Mouse (Mus musculus) MN1 (cell line): ENCODE measurements at regions not wholly inside any gene's neighbourhood (a gene's known extent, or its start where the extent isn't known, plus 50 kb on each side); places are given as distances from the start of the nearest gene placed in this dataset.

ENCODE experiments used
- DNase-seq: peaks from one replicate; pipeline ENCODE4 v3.0.0-alpha.2; 2016; ENCODE audit warnings: low spot score

DNA sequence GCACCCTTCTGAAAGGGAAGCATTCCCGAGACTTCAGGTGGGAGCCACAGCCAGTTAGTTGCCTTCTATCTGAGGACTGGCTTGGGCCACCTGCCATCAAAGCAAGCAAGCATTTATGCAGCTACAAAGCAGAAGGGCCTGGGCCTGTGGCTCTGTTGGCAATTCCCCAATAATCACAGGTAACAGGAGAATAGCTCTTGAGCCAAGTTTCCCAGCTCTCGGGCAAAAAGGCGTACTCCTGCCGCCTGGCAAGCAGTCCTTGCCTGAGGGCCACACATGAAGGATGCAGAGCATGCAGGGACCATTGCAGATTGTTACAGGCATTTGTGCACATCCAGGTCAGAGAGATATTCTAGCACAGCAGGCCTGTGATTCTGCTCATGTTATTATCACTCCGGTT is 53.2 kb upstream of the Unc5a start:
- no peak for DNase-seq
